Mouse (Mus musculus) adrenal gland, adult (tissue): ENCODE measurements at regions not wholly inside any gene's neighbourhood (a gene's known extent, or its start where the extent isn't known, plus 50 kb on each side); places are given as distances from the start of the nearest gene placed in this dataset.

Experiments
- DNase-seq, 2 experiments: peaks; one replicate each; pipeline ENCODE4 v3.0.0; 2022 to 2023; ENCODE audit warnings: low spot score in 1 of 2; ENCODE audit not compliant: inconsistent age in 2 of 2

- no peak for DNase-seq
Measured at GRCm38 (mm10) chr13:52013182-52013581, 166.7 kb downstream of the Gadd45g start.

- no peak for DNase-seq
Measured at GRCm38 (mm10) chr13:52013757-52014156, 167.3 kb downstream of the Gadd45g start.

GRCm38 (mm10) chr13:52014566-52014965 is 168.1 kb downstream of the Gadd45g start:
- DNase-seq = no peak

GRCm38 (mm10) chr13:52015066-52015465 is 168.6 kb downstream of the Gadd45g start:
- peak in 1 of 2 experiments; percentile 44 for DNase-seq

- DNase-seq = no peak
Measured at GRCm38 (mm10) chr13:52015496-52015895, 169.0 kb downstream of the Gadd45g start.

GRCm38 (mm10) chr13:52017598-52018190 is 171.2 kb downstream of the Gadd45g start:
- DNase-seq = peak; percentile 60 to 88

- DNase-seq = peak in 1 of 2 experiments; percentile 47
Measured at GRCm38 (mm10) chr13:52019647-52020046, 173.2 kb downstream of the Gadd45g start.

GRCm38 (mm10) chr13:52021150-52021549 is 174.7 kb downstream of the Gadd45g start:
- DNase-seq = peak; percentile 73 to 84

- DNase-seq = peak in 1 of 2 experiments; percentile 76
Measured at GRCm38 (mm10) chr13:52021828-52022227, 175.3 kb downstream of the Gadd45g start.

GRCm38 (mm10) chr13:52022529-52022928 is 176.1 kb downstream of the Gadd45g start:
- peak in 1 of 2 experiments; percentile 62 for DNase-seq

- peak; percentile 85 to 93 for DNase-seq
Measured at GRCm38 (mm10) chr13:52024349-52024748, 177.9 kb downstream of the Gadd45g start.

- DNase-seq = peak; percentile 89 to 94
Measured at GRCm38 (mm10) chr13:52024832-52025481, 178.5 kb downstream of the Gadd45g start.

- peak; percentile 70 to 83 for DNase-seq
Measured at GRCm38 (mm10) chr13:52025482-52025848, 179.0 kb downstream of the Gadd45g start.

- DNase-seq = no peak
Measured at GRCm38 (mm10) chr13:52026291-52026690, 179.8 kb downstream of the Gadd45g start.

- no peak for DNase-seq
Measured at GRCm38 (mm10) chr13:52029868-52030422, 183.5 kb downstream of the Gadd45g start.

GRCm38 (mm10) chr13:52031465-52031864 is 185.0 kb downstream of the Gadd45g start:
- peak in 1 of 2 experiments; percentile 32 for DNase-seq

GRCm38 (mm10) chr13:52035731-52036130 is 189.3 kb downstream of the Gadd45g start:
- DNase-seq = peak; percentile 40 to 63

GRCm38 (mm10) chr13:52036351-52036750 is 189.9 kb downstream of the Gadd45g start:
- peak in 1 of 2 experiments; percentile 58 for DNase-seq

- DNase-seq = peak; percentile 61 to 90
Measured at GRCm38 (mm10) chr13:52037218-52037617, 190.7 kb downstream of the Gadd45g start.

GRCm38 (mm10) chr13:52041467-52042421 is 195.3 kb downstream of the Gadd45g start:
- peak in 1 of 2 experiments; percentile 57 for DNase-seq

- DNase-seq = no peak
Measured at GRCm38 (mm10) chr13:52042867-52043266, 196.4 kb downstream of the Gadd45g start.
